Mouse (Mus musculus): ENCODE measurements at regions not wholly inside any gene's neighbourhood (a gene's known extent, or its start where the extent isn't known, plus 50 kb on each side); places are given as distances from the start of the nearest gene placed in this dataset.

- no peak for DNase-seq (ENCODE audit: low spot score in 2 of 2)
Measured at GRCm38 (mm10) chr9:49954601-49955000, 155.9 kb upstream of the Ncam1 start.

- no peak for DNase-seq (ENCODE audit: low spot score in 2 of 2)
Measured at GRCm38 (mm10) chr9:49950321-49950720, 151.6 kb upstream of the Ncam1 start.

- DNase-seq (ENCODE audit: low spot score in 2 of 2) = no peak
Measured at GRCm38 (mm10) chr9:49948546-49948945, 149.8 kb upstream of the Ncam1 start.

GRCm38 (mm10) chr9:49946857-49947256 lies 148.1 kb upstream of the Ncam1 start:
- no peak for DNase-seq (ENCODE audit: low spot score in 2 of 2)

- DNase-seq (ENCODE audit: low spot score in 2 of 2) = no peak
Measured at GRCm38 (mm10) chr9:49935555-49936376, 137.0 kb upstream of the Ncam1 start.

- no peak for DNase-seq (ENCODE audit: low spot score in 2 of 2)
Measured at GRCm38 (mm10) chr9:49928041-49928656, 129.4 kb upstream of the Ncam1 start.

GRCm38 (mm10) chr9:49927281-49927680 lies 128.6 kb upstream of the Ncam1 start:
- DNase-seq (ENCODE audit: low spot score in 2 of 2) = no peak

GRCm38 (mm10) chr9:49925796-49926195 lies 127.1 kb upstream of the Ncam1 start:
- DNase-seq (ENCODE audit: low spot score in 2 of 2) = no peak

GRCm38 (mm10) chr9:49923981-49924501 lies 125.3 kb upstream of the Ncam1 start:
- DNase-seq (ENCODE audit: low spot score in 2 of 2) = no peak

GRCm38 (mm10) chr9:49922770-49923169 lies 124.0 kb upstream of the Ncam1 start:
- no peak for DNase-seq (ENCODE audit: low spot score in 2 of 2)

GRCm38 (mm10) chr9:49922162-49922561 lies 123.4 kb upstream of the Ncam1 start:
- no peak for DNase-seq (ENCODE audit: low spot score in 2 of 2)

- no peak for DNase-seq (ENCODE audit: low spot score in 2 of 2)
Measured at GRCm38 (mm10) chr9:49921306-49921705, 122.6 kb upstream of the Ncam1 start.

GRCm38 (mm10) chr9:49915046-49915719 lies 116.5 kb upstream of the Ncam1 start:
- no peak for DNase-seq (ENCODE audit: low spot score in 2 of 2)

GRCm38 (mm10) chr9:49913677-49914076 lies 115.0 kb upstream of the Ncam1 start:
- no peak for DNase-seq (ENCODE audit: low spot score in 2 of 2)

- no peak for DNase-seq (ENCODE audit: low spot score in 2 of 2)
Measured at GRCm38 (mm10) chr9:49912306-49912705, 113.6 kb upstream of the Ncam1 start.

GRCm38 (mm10) chr9:49906306-49906705 lies 107.6 kb upstream of the Ncam1 start:
- DNase-seq (ENCODE audit: low spot score in 2 of 2) = no peak

- no peak for DNase-seq (ENCODE audit: low spot score in 2 of 2)
Measured at GRCm38 (mm10) chr9:49905703-49906102, 107.0 kb upstream of the Ncam1 start.

- no peak for DNase-seq (ENCODE audit: low spot score in 2 of 2)
Measured at GRCm38 (mm10) chr9:49898947-49899346, 100.2 kb upstream of the Ncam1 start.

- DNase-seq (ENCODE audit: low spot score in 2 of 2) = no peak
Measured at GRCm38 (mm10) chr9:49884516-49885343, 86.0 kb upstream of the Ncam1 start.

GRCm38 (mm10) chr9:49879361-49880128 lies 80.8 kb upstream of the Ncam1 start:
- DNase-seq (ENCODE audit: low spot score in 2 of 2) = no peak

GRCm38 (mm10) chr9:49874881-49875280 lies 76.2 kb upstream of the Ncam1 start:
- no peak for DNase-seq (ENCODE audit: low spot score in 2 of 2)
